Mouse (Mus musculus) layer of hippocampus, adult 9-10 months (tissue): Measurements from ENCODE around the gene Olfr661.

Experiments used
- DNase-seq: peaks from one replicate; pipeline ENCODE4 v3.0.0; 2022; ENCODE audit warnings: low spot score

Gene Olfr661

DNA sequence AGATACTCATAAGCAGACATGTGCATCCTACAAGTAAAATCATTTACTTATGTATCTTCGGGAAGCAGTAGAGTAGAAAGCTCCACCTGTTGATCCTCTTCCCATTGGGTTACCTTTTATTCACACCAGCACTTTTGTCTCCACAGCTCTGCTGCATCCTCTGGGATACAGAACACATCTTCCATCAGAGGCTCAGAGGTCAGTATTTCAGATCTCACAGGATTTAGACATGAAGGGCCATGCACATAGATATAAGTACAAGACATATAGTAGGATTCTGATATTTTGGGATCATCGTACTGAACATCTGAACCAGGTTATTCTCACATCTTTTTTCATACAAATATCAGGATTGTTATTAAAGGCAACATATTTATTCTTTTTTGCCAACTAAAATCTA, at the start of gene Olfr661:
TSS of gene Olfr661 (plus strand) at position 301 of the 400 bp plus-strand sequence.
- no peak for DNase-seq

- DNase-seq: no peak
Observed at GRCm38 (mm10) chr7:104646841-104647482, 39.3 kb upstream of the Olfr661 start, which contains the start of gene Olfr658. Gene Olfr658 (minus strand): TSS chr7:104647305.

- DNase-seq: no peak
Observed at GRCm38 (mm10) chr7:104666453-104666852, 19.8 kb upstream of the Olfr661 start, which contains the start of gene Olfr659. Gene Olfr659 (plus strand): TSS chr7:104666753.
